Mouse (Mus musculus) heart, adult 2 months (tissue): ENCODE results near the gene Zfp266.

Source experiments
- CTCF ChIP-seq: fragments of 200-600 bp; IDR thresholded peaks from 2 replicates; pipeline ENCODE4 v1.8.1; 2022; ENCODE audit warnings: antibody characterized with exemption, mild to moderate bottlenecking, moderate library complexity
- EP300 ChIP-seq: fragments of 200-500 bp; IDR thresholded peaks from 2 replicates; pipeline ENCODE4 v1.6.1; 2011; ENCODE audit warnings: low read depth, low read length, control low read depth; ENCODE audit not compliant: insufficient read depth
- POLR2A ChIP-seq: fragments of 200-500 bp; IDR thresholded peaks from 2 replicates; pipeline ENCODE4 v1.6.1; 2011; ENCODE audit warnings: mild to moderate bottlenecking, low read depth, low read length, control low read depth; ENCODE audit not compliant: insufficient read depth

DNA sequence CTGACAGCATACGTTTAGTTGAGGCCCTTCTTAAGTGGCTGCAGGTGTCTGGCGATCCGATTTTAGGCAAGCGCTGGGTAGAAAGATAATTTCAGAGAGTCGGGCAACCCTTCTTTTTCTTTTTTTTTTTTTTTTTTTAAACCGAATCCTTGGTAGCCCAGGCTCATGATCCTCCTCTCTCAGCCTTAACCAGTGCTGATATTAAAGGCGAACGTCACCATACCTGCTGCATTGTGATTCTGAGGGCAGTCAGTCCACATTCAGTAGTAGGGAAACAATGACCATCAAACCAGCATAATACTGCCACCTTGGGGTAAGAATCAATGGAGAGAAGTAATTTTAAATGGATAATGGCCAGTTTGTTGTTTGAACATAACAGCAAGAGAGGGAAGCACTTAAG is 23.9 kb upstream of the Zfp266 start:
- peak; percentile 74 for TF ChIP-seq CTCF
- TF ChIP-seq EP300 = no peak
- TF ChIP-seq POLR2A = 0 out of 2 replicates have a peak, but pooled peaks have one; percentile 17
